Mouse (Mus musculus): ENCODE measurements around the gene Tmem213. TPM values are rescaled to one million over a fixed set of nuclear protein-coding genes. Genes with fewer than 3 reads are reported as not detected.

The Tmem213 gene
- total and polyA plus RNA-seq, 3 experiments = not detected

GRCm38 (mm10) chr6:38140402-38140801, 31.3 kb downstream of the Tmem213 start:
- intact Hi-C loops (cut with DNase I) = no loop called here
- Histone ChIP-seq H3K27me3 (ENCODE audit: control insufficient read depth, insufficient read depth, low read length) (no peaks in the 10 kb centered on the region), H3K36me3 (ENCODE audit: control insufficient read depth, insufficient read depth, low read length) (no peaks in the 10 kb centered on the region), H3K9ac (ENCODE audit: low read depth, low read length) (no peak overlapping the region), H3K79me2 (replicated peaks; ENCODE audit: control insufficient read depth, insufficient read depth, low read length) (no peaks in the 10 kb centered on the region), H3K4me3 (no peak overlapping the region), H3K27ac (no peak overlapping the region), H3K4me1 (ENCODE audit: control insufficient read depth, insufficient read depth, low read length) (peaks cover 9% of the 10 kb centered on the region)
- WGBS = 96% methylated on average over 9 of the region's 9 CpGs
- DNase-seq = no peak
- TF ChIP-seq POLR2A (IDR thresholded peaks at IDR 0.05; ENCODE audit: insufficient read depth, low read depth, low read length) = no peak
- TF ChIP-seq CTCF (IDR thresholded peaks at IDR 0.05) = no peak
- no peak for TF ChIP-seq EP300 (IDR thresholded peaks at IDR 0.05; ENCODE audit: insufficient read depth, low read depth, low read length)

- Histone ChIP-seq H3K4me1 (ENCODE audit: control insufficient read depth, insufficient read depth, low read length) (peaks cover 12% of the 10 kb centered on the region), H3K79me2 (replicated peaks; ENCODE audit: control insufficient read depth, insufficient read depth, low read length) (no peaks in the 10 kb centered on the region), H3K27ac (peak overlapping the region; percentile 75), H3K36me3 (ENCODE audit: control insufficient read depth, insufficient read depth, low read length) (no peaks in the 10 kb centered on the region), H3K27me3 (ENCODE audit: control insufficient read depth, insufficient read depth, low read length) (no peaks in the 10 kb centered on the region), H3K9ac (ENCODE audit: low read depth, low read length) (no peak overlapping the region), H3K4me3 (no peak overlapping the region)
- peak; percentile 65 to 79 for DNase-seq
- 20% methylated on average over 9 of the region's 9 CpGs for WGBS
- TF ChIP-seq CTCF (IDR thresholded peaks at IDR 0.05) (no peak), POLR2A (IDR thresholded peaks at IDR 0.05; ENCODE audit: insufficient read depth, low read depth, low read length) (no peak), EP300 (IDR thresholded peaks at IDR 0.05; ENCODE audit: insufficient read depth, low read depth, low read length) (no peak)
- intact Hi-C loops (cut with DNase I) = no loop called here
Observed at GRCm38 (mm10) chr6:38144161-38144998, 35.3 kb downstream of the Tmem213 start.

GRCm38 (mm10) chr6:38145463-38146065, 36.5 kb downstream of the Tmem213 start:
- peak overlapping the region; percentile 75 for H3K27ac ChIP-seq
- H3K27me3 ChIP-seq (ENCODE audit: control insufficient read depth, insufficient read depth, low read length) = no peaks in the 10 kb centered on the region
- intact Hi-C loops (cut with DNase I) = loop anchor here (5.0 kb wide), 1 partner anchor 723 kb away; no protein-coding TSS in a partner anchor
- TF ChIP-seq POLR2A (IDR thresholded peaks at IDR 0.05; ENCODE audit: insufficient read depth, low read depth, low read length) (no peak), EP300 (IDR thresholded peaks at IDR 0.05; ENCODE audit: insufficient read depth, low read depth, low read length) (no peak), CTCF (IDR thresholded peaks at IDR 0.05) (no peak)
- DNase-seq = peak; percentile 28 to 37
- 56% methylated on average over 8 of the region's 8 CpGs for WGBS
- no peaks in the 10 kb centered on the region for H3K79me2 ChIP-seq (replicated peaks; ENCODE audit: control insufficient read depth, insufficient read depth, low read length)
- H3K4me1 ChIP-seq (ENCODE audit: control insufficient read depth, insufficient read depth, low read length) = peaks cover 12% of the 10 kb centered on the region
- H3K9ac ChIP-seq (ENCODE audit: low read depth, low read length) = no peak overlapping the region
- no peaks in the 10 kb centered on the region for H3K36me3 ChIP-seq (ENCODE audit: control insufficient read depth, insufficient read depth, low read length)
- H3K4me3 ChIP-seq = no peak overlapping the region

DNA sequence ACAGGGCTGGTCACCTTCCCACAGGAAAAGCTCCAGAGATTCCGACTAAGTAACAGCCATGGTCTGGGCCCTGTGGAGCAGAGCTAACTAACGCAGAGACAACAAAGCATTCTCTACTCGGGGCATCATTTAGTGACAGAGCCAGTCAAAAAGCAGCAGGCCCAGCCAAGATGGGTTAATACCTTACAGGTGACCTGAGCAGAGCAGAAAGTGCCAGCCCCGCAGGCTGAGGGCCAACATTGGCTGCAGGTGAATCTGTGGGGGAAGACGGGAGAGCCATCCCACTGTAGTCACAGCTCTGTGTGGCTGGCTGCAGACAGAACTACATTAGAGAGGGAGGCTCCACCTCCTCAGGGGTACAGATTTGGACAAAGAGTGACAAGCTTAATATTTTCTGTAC, 38.2 kb downstream of the Tmem213 start:
- no peak overlapping the region for H3K9ac ChIP-seq (ENCODE audit: low read depth, low read length)
- intact Hi-C loops (cut with DNase I) = loop anchor here (5.0 kb wide), 1 partner anchor 725 kb away; no protein-coding TSS in a partner anchor
- no peaks in the 10 kb centered on the region for H3K36me3 ChIP-seq (ENCODE audit: control insufficient read depth, insufficient read depth, low read length)
- no peak for DNase-seq
- TF ChIP-seq EP300 (IDR thresholded peaks at IDR 0.05; ENCODE audit: insufficient read depth, low read depth, low read length) (no peak), CTCF (IDR thresholded peaks at IDR 0.05) (no peak), POLR2A (IDR thresholded peaks at IDR 0.05; ENCODE audit: insufficient read depth, low read depth, low read length) (no peak)
- no peak overlapping the region for H3K4me3 ChIP-seq
- 89% methylated on average over 5 of the region's 5 CpGs for WGBS
- H3K27me3 ChIP-seq (ENCODE audit: control insufficient read depth, insufficient read depth, low read length) = no peaks in the 10 kb centered on the region
- no peaks in the 10 kb centered on the region for H3K79me2 ChIP-seq (replicated peaks; ENCODE audit: control insufficient read depth, insufficient read depth, low read length)
- H3K4me1 ChIP-seq (ENCODE audit: control insufficient read depth, insufficient read depth, low read length) = peaks cover 12% of the 10 kb centered on the region
- no peak overlapping the region for H3K27ac ChIP-seq

GRCm38 (mm10) chr6:38148626-38149025, 39.6 kb downstream of the Tmem213 start:
- WGBS = 95% methylated on average over 10 of the region's 10 CpGs
- no peak for DNase-seq
- Histone ChIP-seq H3K27ac (no peak overlapping the region), H3K4me1 (ENCODE audit: control insufficient read depth, insufficient read depth, low read length) (peaks cover 12% of the 10 kb centered on the region), H3K27me3 (ENCODE audit: control insufficient read depth, insufficient read depth, low read length) (no peaks in the 10 kb centered on the region), H3K4me3 (no peak overlapping the region), H3K9ac (ENCODE audit: low read depth, low read length) (no peak overlapping the region), H3K79me2 (replicated peaks; ENCODE audit: control insufficient read depth, insufficient read depth, low read length) (no peaks in the 10 kb centered on the region), H3K36me3 (ENCODE audit: control insufficient read depth, insufficient read depth, low read length) (no peaks in the 10 kb centered on the region)
- no peak for TF ChIP-seq CTCF (IDR thresholded peaks at IDR 0.05)
- TF ChIP-seq POLR2A (IDR thresholded peaks at IDR 0.05; ENCODE audit: insufficient read depth, low read depth, low read length) = no peak
- TF ChIP-seq EP300 (IDR thresholded peaks at IDR 0.05; ENCODE audit: insufficient read depth, low read depth, low read length) = no peak
- intact Hi-C loops (cut with DNase I) = loop anchor here (5.0 kb wide), 1 partner anchor 726 kb away; no protein-coding TSS in a partner anchor

GRCm38 (mm10) chr6:38149483-38149882, 40.4 kb downstream of the Tmem213 start:
- Histone ChIP-seq H3K4me3 (no peak overlapping the region), H3K9ac (ENCODE audit: low read depth, low read length) (no peak overlapping the region), H3K4me1 (ENCODE audit: control insufficient read depth, insufficient read depth, low read length) (peaks cover 5% of the 10 kb centered on the region), H3K36me3 (ENCODE audit: control insufficient read depth, insufficient read depth, low read length) (no peaks in the 10 kb centered on the region), H3K79me2 (replicated peaks; ENCODE audit: control insufficient read depth, insufficient read depth, low read length) (no peaks in the 10 kb centered on the region), H3K27me3 (ENCODE audit: control insufficient read depth, insufficient read depth, low read length) (no peaks in the 10 kb centered on the region), H3K27ac (no peak overlapping the region)
- intact Hi-C loops (cut with DNase I) = loop anchor here (5.0 kb wide), 1 partner anchor 727 kb away; no protein-coding TSS in a partner anchor
- no peak for DNase-seq
- TF ChIP-seq CTCF (IDR thresholded peaks at IDR 0.05) = no peak
- no peak for TF ChIP-seq EP300 (IDR thresholded peaks at IDR 0.05; ENCODE audit: insufficient read depth, low read depth, low read length)
- TF ChIP-seq POLR2A (IDR thresholded peaks at IDR 0.05; ENCODE audit: insufficient read depth, low read depth, low read length) = no peak
- 95% methylated on average over 19 of the region's 19 CpGs for WGBS

All from heart, adult 2 months (tissue).